Mouse (Mus musculus): ENCODE results near the gene Clca3a1.

Gene Clca3a1

DNA sequence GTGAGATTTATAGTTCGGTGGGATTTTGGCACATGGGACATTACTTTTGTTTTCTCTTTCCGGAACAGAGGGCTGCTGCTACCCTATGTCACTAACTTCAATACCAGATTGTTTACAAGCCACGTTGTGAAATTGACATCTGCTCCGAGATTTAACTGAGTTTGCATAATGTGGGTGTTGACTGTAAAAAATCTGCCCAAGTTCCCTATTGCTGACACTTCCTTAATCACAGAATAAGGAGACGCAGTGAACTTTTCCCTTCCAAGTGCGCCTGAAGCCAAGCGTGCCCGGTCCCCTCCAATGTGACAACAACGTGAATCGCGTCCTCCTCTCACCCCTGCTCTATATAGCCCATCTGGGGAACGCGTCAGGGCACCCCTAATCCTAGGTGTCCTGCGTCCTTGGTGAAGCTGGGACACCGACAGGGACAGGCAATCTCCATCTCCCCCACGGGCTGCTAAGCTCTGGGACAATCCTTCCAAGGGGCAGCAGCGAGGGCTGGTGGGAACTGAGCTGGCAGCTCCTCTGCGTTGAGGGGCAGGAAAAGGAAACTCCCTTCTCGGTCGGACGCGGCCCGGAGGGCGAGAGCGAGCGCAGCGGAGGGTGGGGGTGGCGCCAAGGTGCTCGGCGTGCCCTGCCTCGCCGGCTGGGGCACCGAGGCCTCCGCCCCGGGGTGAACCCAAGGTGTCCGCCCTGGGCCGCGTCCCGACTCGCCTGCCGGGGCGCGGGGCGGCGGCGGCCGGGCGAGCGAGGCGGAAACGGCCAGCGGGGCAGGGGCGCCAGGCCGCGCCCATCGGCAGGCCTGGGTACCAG is 41.5 kb downstream of the Clca3a1 start:
- DNase-seq, result peak; percentile 60

- peak; percentile 51 for DNase-seq
Measured at GRCm38 (mm10) chr3:144718706-144719087, 42.1 kb downstream of the Clca3a1 start.

- no peak for DNase-seq
Measured at GRCm38 (mm10) chr3:144717835-144718234, 42.9 kb downstream of the Clca3a1 start.

DNA sequence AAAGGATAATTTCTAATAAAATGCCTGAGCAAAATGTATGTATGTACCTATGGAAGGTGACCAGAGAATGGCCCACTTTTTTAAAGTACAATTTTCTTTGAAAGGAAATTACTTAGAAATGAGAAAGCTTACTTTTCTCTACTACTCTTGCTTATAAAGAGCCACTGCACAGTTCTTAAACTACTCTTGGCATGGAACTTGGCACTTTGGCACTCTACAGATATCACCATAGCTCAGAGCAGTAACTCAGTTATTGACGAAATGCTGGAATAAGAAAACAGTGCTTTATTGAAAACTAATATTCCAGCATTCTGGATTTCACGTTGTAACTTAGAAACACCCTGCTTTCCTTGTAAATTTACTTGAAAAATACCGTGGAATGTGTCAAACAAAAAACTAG is 43.7 kb downstream of the Clca3a1 start:
- peak; percentile 34 for DNase-seq

DNA sequence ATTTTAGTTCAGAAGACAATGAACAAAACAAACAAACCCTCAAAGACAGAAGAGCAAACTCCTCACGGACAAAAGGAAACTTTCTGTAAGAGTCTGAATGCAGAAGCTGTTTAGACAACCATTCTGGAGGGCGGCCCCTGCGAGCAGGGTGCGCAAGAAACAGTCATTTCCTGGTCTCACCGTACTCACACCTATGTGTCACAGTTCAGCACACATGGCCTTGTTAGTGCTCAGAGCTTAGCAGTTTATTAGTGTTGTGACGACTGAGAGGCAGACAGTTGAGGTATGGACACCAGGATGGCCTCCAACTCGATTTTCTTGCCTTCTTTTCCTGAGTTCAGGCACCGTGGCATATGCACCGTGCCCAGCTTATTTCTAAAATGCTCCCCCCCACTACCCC is 44.9 kb downstream of the Clca3a1 start:
- peak; percentile 30 for DNase-seq

DNA sequence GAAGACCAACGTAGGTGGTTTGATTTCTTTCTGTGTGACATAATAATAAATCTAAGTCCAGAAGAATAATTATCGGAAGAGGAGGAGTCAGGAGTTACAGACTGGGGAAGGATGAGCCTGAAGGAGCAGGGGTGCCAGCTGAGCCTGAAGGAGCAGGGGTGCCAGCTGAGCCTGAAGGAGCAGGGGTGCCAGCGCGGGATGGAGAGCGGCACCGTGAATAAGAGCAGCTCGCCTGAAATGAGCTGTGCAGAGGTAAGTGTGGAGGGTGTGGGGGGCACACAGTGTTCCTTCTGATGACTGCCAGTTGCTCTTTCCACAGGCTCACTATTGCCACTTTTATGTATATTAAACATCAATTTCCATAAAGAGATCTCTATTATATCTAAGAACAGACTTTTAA is 45.7 kb downstream of the Clca3a1 start:
- DNase-seq, result no peak

GRCm38 (mm10) chr3:144714606-144715005 is 46.2 kb downstream of the Clca3a1 start:
- DNase-seq, result no peak

DNA sequence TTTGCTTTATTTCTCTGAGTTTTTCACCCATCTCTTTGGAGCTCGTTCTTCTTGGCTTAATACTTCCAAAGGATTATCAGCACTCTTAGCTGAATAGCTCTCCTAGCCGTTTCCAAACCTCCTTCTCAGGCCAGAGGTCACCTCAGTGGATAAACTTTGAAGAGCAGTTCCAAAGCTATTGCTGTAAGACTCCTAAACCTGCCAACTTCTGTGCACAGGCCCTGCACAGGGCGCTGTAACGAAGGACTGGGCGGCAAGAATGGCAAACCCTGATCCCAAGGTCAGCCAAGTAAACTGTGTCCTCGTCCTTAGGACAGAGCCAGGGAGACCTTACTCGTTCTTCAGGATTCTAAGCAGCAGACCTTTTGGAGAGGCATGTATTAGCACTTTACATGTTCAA is 46.7 kb downstream of the Clca3a1 start:
- DNase-seq, result peak; percentile 80

DNA sequence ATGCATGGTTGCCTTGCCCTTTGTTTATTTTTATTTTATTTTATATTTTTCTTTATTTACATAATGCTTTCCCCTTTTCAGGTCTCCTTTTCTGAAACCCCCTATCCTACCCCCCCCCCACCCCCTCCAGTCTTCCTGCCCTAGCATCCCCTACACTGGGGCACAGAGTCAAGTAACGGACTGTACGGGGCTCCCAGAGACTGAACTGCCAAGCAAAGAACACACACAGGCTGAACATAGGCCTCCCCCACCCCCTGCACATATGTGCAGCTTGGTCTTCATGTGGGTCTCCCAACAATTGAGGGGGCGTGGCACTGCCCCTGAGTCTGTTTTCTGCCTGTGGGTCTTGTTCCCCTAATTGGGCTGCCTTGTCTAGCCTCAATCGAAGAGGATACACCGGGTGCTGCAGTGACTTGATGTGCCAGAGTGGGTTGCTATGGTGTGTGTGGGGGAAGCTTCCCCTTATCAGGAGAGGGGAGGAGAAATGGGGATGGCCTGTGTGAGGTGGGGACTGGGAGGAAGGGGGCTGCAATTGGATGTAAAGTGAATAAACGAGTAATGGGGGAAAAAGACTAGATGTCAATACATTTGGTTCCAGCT is 49.1 kb downstream of the Clca3a1 start:
- DNase-seq, result no peak

DNA sequence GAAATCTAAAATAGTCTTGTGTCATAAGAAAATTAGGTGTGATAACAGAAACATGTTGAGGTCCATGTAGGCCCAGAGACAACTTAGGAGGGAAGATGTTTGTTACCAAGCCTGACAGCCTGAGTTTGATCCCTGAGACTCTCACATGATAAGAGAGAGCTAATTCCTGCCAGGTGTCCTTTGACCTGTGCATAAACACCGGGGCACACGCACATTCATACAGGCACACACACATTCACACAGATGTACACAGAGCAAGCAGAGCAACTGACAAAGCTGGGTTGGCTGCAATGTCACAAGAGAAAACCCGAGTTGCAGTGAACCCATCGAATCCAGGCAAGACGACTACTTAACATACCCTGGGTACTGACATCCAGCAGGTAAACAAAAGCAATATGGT is 52.2 kb downstream of the Clca3a1 start:
- no peak for DNase-seq

GRCm38 (mm10) chr3:144703959-144704358 is 56.8 kb downstream of the Clca3a1 start:
- no peak for DNase-seq

GRCm38 (mm10) chr3:144698790-144699433 is 61.9 kb downstream of the Clca3a1 start:
- no peak for DNase-seq

- DNase-seq, result no peak
Measured at GRCm38 (mm10) chr3:144697942-144698341, 62.8 kb downstream of the Clca3a1 start.

GRCm38 (mm10) chr3:144697154-144697553 is 63.6 kb downstream of the Clca3a1 start:
- DNase-seq, result no peak

DNA sequence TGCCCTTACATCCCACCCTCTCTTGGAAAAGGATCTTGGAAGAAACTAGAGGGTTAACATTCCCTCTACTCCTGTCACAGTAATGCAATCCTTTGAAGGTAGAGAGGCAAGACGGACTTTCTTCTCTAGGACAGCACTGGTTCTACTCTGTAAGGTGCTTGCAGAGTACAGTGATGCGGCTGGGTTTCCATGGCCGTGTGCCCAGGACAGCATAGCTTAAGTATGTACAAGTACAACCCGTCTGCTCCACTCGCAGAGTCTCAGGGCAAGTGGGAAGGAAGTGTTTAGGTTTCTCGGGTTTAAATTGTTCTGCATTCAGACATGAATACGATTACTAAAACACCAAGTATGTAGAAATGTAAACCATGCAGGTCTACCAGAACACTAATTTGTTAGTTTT is 65.8 kb downstream of the Clca3a1 start:
- DNase-seq, result no peak

- DNase-seq, result no peak
Measured at GRCm38 (mm10) chr3:144694040-144694439, 66.7 kb downstream of the Clca3a1 start.

GRCm38 (mm10) chr3:144692052-144692451 is 68.7 kb downstream of the Clca3a1 start:
- DNase-seq, result peak; percentile 42

GRCm38 (mm10) chr3:144689236-144689635 is 71.5 kb downstream of the Clca3a1 start:
- DNase-seq, result no peak

- DNase-seq, result no peak
Measured at GRCm38 (mm10) chr3:144688284-144688683, 72.5 kb downstream of the Clca3a1 start.

DNA sequence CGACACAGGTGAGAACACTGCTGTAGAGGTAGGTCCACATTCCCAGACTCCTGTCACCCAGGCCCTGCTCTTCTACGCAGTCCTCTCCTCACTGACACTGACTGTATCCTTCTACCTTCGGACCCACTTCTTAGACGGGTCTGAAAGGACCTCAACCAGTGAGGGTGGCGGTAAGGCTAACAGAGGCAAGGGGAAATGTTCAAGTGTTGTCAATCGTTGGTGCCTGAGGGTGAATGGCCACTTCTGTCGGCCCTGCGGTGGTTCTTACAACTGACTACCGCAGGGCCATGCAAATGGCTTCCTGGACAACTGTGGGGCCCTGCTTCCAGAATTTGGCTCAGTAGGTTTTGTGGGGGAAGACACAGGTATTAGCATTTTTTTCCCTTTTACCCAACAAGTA is 73.2 kb downstream of the Clca3a1 start:
- DNase-seq, result no peak

DNA sequence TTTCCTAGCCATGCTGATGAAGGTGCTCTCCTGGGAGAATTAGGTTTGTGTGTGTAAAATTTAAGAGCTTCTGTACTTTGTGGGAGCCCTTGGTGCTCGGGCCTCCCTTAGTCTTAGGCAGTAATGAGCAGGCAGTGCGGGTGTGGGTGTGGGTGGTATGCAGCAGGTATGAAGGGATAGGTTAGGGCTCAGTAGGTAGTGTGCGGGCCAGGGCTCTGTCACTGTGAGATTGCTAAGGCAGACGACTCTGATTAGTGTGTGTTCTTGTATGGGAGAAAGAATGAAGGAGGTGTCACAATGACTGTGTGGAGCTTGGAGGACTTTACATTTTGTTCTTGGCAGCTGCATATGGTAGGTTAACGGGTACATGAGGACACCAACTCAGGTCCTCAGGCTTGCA is 74.6 kb downstream of the Clca3a1 start:
- DNase-seq, result no peak

DNA sequence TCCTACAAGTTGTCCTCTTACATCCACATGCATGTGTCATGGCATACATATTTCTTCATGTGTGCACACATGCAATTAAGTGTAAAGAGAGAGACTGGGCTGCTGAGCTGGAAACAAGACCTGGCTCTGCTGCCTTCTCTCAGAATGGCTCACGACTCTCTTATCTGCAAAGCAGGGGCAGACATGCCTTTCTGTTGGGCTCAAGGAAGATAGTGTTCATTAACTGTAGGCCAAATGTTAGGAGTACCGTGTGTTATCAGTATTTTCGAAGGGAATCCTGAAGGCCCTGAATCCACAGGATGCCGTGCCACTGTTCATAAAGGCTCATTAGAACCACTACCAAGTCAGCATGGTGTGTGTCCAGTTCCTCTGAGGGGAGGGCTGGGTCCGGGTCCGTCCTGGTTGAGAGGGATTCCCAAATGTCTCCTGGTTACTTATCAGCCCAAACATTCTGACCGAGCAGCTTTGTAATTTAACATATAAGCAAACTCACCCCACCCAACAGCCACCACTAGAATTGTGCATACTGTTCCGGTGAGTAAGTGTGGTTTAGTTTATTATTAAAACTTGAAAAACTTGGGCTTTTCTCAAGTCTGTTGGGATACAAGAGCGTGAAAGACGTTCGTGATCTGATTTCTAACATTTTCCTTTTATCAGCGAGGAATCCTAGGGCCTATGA is 77.5 kb downstream of the Clca3a1 start:
- DNase-seq, result no peak

DNA sequence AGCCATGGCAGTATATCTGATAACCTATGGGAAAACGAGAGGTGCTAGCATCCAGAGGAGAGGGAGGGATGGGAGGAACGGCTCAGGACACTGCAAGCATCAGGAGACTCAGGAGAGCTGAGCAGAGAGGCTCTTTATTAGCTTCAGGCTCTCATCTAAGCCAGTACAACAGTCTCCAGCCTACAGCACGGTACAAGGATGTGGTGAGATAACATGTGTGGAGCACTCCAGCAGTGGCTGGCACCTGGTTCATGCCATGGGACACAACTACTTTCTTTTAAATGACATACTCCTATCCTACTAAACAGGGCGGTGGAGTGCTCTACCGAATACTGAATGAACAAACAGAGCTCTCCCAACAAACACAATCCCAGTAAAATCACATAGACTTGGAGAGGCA is 79.2 kb downstream of the Clca3a1 start:
- no peak for DNase-seq
